Mouse (Mus musculus) gastrocnemius, postnatal 4 days (tissue): ENCODE data around the gene Tas2r102. TPM values are rescaled to one million over a fixed set of nuclear protein-coding genes. Genes with fewer than 3 reads are reported as not detected.

ENCODE experiments used
- DNase-seq, 2 experiments: peaks; one replicate each; pipeline ENCODE4 v3.0.0; 2021 to 2022; ENCODE audit warnings: low spot score in 2 of 2, mixed read lengths in 2 of 2
- long read RNA-seq, 2 experiments: library from polyadenylated mRNA; stranded (forward); transcript quantifications; one replicate each; pipeline ENCODE4 v2.0.0; 2021
- total RNA-seq, 2 experiments: library from RNA; stranded (reverse); gene quantifications; 2 replicates each; pipeline ENCODE4 v1.2.3; 2021

The Tas2r102 gene
- total RNA-seq, result not detected
- long read RNA-seq, experiment 1, result 0 reads
- long read RNA-seq, experiment 2, result 0 reads

DNA sequence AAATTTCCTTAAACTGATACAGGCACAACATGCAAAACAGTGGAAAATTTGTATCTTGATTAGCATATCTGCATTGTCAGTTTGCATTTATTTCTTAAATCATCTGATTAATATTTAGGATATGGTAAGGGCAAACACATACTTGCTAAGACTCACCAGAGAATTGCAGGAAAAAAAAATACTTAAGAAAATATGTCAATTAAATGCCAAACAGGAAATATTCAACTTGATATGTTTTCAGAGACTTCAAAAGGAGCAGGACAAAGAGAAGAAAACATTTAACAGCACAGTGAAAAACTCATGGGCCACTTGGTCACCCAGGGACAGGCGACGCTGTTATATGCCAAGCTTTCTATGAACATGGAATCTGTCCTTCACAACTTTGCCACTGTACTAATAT, at the start of gene Tas2r102:
Gene Tas2r102 (plus strand): TSS at position 301 of the 400 bp plus-strand sequence.
- no peak for DNase-seq

DNA sequence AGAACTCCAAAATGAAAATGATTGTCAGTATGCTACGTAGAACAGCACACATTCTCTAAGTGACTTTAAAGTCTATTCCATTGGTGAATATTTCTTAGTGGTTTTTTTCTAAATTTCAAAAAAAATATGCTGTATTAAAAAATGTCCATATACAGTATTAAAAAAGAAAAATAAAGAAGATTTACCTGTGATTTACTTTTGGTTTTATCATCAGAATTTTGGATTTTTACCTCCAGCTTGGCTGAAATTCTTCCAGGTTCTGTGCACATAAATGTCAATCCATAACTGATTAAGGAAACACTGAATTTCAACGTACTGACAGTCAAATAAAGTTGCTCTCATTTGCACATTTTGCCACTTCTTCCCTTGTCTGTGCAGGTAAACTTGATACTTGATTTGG, 24.0 kb upstream of the Tas2r102 start, which contains the start of gene Tas2r115:
Gene Tas2r115 (minus strand): TSS at position 101 of the 400 bp plus-strand sequence.
- DNase-seq, result no peak

DNA sequence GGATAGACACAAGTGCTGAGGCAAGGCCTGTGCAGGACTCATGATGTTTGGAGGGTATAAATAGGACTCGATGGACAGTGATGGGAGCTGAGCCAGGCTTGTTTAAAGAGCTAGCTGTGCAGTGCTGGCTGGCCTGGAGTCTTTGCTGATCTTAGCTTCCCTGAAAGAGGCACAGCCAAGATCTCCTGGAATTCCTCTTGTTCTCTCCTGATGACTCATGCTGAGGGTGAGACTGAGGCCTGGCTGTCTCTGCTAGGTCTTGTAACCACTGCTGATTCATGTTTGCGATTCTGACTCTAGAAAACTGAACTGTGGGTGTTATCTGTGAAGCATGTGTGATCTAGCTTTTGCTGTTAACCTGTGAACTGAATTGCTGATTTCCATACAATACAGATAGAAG, 11.7 kb upstream of the Tas2r102 start:
- no peak for DNase-seq

DNA sequence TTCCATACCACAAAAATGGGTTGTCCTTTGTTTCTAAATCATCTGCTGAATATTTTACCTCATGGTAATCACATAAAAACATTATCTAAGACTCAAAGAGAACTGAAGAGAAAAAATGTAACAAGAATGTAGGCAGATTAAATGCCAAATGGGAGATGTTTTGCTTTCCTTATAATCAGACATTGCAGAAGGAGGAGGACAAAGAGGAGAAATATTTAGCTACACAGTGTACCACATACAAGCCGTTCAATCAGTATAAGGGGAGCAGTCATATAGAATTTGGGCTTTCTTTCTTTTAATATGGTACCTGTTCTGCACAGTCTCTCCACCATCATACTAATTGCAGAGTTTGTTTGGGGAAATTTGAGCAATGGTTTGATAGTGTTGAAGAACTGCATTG, 7.5 kb upstream of the Tas2r102 start, which contains the start of gene Tas2r124:
Gene Tas2r124 (plus strand): TSS at position 301 of the 400 bp plus-strand sequence.
- DNase-seq, result no peak

DNA sequence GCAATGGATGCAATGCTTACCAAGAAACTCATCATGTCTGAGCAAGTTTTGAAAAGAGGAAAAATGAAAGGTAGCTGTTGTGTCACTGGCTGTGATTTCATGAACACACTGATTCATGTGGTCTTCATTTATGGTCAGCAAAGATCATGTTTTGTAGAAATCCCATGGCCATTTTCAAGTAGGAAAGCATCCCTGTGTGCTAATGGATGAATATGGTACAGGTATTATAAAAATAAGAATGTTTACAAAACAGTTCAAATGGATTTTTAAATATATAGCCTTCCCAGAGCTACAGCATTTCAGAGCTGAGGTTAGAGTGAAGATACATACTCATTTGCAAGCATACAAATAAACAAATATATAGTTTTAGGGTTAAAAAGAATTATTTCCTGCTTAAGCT, 16.1 kb downstream of the Tas2r102 start, which contains the start of gene Tas2r136:
Gene Tas2r136 (minus strand): TSS at position 101 of the 400 bp plus-strand sequence.
- DNase-seq, result no peak

DNA sequence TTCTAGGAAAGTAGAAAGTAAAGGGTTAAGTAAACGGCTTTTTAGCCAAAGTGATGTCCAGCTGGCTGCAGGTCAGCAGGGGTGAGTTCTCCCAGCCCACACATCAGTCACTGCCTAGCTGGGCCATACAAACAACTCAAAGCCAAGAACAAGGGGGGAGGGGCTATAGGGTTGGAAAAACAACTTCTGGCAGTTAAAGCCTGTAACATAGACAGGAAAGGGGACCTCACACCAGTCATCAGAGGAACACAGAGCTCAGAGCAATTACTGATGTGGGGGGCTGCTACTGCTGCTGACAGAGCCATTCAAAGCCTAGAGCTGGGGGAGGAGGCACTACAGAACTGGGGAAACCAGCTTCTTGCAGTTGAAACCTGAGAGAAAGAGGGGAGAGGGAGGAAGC, 33.5 kb downstream of the Tas2r102 start:
- DNase-seq, result no peak

DNA sequence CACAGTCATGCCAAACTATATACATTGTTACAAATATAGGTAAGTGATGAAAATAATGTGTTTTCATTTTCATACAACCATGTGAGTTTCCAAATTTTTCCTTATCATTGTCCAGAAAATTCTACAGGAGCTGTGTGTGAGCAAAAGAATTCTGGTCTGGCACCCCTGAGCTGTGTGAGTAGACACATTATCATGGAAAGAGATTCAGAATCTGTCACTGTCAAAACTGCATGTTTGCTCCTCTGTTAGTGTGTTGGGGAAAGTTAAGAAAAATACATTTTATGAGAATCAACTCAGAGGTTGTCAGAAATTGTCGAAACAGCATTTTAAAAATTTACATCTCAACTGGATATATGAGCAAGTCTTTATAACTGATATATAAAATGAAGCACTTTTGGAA, 40.6 kb downstream of the Tas2r102 start, which contains the start of gene Tas2r117:
Gene Tas2r117 (plus strand): TSS at position 301 of the 400 bp plus-strand sequence.
- no peak for DNase-seq

Other genes starting within 250 kb of the Tas2r102 start
- not detected for gene Prh1, start 192.3 kb upstream of the Tas2r102 start, total RNA-seq
- not detected for gene Prp2, start 166.2 kb upstream of the Tas2r102 start, total RNA-seq
- not detected for gene A630073D07Rik, start 110.6 kb upstream of the Tas2r102 start, total RNA-seq
- not detected for gene Tas2r120, start 105.2 kb upstream of the Tas2r102 start, total RNA-seq
- gene Tas2r121, start 61.1 kb upstream of the Tas2r102 start, total RNA-seq, result not detected
- gene Tas2r122, start 50.2 kb upstream of the Tas2r102 start, total RNA-seq, result not detected
- gene Tas2r115, start 24.1 kb upstream of the Tas2r102 start, total RNA-seq, result not detected
- not detected for gene Tas2r124, start 7.4 kb upstream of the Tas2r102 start, total RNA-seq
- not detected for gene Tas2r136, start 16.0 kb downstream of the Tas2r102 start, total RNA-seq
- gene Tas2r117, start 40.7 kb downstream of the Tas2r102 start, total RNA-seq, result not detected
- gene Tas2r123, start 85.0 kb downstream of the Tas2r102 start, total RNA-seq, result not detected
- not detected for gene Tas2r116, start 93.3 kb downstream of the Tas2r102 start, total RNA-seq
- gene Tas2r110, start 105.9 kb downstream of the Tas2r102 start, total RNA-seq, result not detected
- gene Tas2r113, start 130.9 kb downstream of the Tas2r102 start, total RNA-seq, result not detected
- not detected for gene Tas2r125, start 147.5 kb downstream of the Tas2r102 start, total RNA-seq
- not detected for gene Tas2r129, start 189.0 kb downstream of the Tas2r102 start, total RNA-seq
- gene Tas2r131, start 195.8 kb downstream of the Tas2r102 start, total RNA-seq, result not detected
- not detected for gene Tas2r109, start 218.8 kb downstream of the Tas2r102 start, total RNA-seq